Mouse (Mus musculus) naive thymus-derived CD4-positive, alpha-beta T cell, adult 2 months (primary cell): ENCODE data around the gene Ergic1.

Experiments used
- DNase-seq: peaks from one replicate; pipeline ENCODE4 v3.0.0-alpha.2; 2011; ENCODE audit warnings: low read depth

Gene Ergic1

DNA sequence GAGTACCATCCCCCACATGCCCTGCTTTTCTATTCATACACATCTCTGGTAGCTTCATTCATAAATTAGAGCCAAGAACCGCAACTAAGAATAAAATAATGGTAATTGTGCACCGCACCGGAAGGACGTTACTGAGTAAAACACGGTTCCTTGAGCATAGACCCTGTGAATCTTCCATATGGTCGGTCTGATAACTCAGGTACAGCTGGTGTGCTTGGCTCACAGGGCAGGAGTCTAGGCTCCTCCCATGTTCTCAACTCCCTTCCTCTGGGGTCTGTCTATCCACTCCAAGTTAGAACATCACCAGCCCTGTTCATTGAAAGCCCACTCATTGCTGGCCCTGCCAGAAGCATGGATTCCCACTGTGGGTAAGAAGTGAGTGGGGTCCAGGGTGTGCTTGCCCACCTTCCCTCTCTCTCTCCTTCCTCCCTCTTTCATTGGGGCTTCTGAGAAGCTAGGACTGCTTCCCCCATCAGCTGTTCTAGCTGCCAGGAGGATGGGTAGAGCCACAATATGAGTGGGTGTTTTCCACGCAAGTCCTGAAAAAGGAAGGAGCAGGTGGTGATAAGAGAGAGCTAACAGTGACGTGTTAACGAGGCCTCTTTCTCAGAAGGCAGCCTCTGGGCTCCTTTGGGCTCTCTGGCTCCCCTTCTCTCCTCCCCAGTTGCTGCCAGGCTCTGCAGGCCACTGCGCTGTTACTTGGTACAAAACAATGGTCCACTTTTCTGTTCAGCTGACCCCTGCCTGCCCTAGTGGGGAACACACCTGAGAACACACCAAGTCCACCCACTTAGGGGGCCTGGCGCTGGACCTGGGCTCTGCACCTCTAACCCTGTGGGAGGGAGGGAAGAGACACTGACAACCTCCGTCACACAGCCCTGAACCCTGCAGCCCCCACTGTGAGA, 14.7 kb downstream of the Ergic1 start:
- no peak for DNase-seq

DNA sequence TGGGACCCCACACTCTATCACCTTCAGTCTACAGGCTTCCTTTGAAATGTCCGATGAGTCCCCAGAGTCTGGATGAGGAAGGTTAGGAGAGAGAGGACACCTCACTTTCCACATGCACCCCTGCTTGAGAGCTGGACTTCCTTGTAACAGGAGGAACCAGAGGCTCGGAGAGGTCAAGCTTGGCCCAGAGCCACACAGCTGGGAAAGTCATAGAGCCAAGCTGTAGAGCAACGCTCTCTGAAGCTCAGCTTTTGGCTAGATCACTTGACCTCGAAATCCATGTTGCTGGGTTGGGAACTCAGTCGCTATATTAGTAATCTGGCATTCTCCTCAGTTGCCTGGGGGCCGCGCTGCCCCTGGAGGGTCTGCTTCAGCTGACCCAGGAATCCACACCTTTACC, 15.5 kb downstream of the Ergic1 start:
- DNase-seq = no peak

DNA sequence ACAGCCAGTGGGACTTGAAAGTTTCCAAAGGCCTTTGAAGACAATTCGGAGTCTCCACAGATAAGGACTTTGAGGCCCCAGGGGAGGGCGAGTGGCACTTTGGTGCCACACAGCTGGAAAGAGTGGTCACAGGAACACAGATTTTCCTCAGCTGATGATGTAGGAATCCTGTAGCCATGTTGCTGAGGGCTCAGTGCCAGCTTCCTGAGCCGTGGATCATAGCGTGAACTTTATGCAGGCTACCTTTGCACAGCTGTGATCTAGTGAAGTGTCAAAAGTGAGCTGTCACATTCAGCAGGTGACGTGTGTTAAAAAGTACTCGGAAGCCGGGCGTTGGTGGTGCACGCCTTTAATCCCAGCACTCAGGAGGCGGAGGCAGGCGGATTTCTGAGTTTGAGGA, 16.0 kb downstream of the Ergic1 start:
- no peak for DNase-seq

DNA sequence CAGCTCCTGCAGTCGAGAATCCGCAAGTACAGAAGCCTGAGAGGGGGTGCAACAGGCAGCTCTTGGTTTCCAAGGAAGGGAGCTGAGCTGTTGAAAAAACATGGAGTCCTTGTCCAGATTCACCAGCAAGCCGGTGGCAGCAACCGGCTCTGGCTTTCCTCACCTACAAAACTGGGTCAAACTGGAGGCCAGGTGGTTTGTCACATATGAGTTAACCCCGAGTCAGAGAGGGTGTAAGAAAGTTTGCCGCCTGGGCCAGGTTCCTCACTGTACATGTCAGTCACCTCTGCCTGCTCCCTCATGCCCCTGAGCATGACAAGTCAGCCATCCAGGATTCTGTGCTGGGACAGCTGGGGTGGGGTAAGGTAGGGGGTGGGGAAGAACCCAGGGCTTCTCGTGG, 16.9 kb downstream of the Ergic1 start:
- no peak for DNase-seq

DNA sequence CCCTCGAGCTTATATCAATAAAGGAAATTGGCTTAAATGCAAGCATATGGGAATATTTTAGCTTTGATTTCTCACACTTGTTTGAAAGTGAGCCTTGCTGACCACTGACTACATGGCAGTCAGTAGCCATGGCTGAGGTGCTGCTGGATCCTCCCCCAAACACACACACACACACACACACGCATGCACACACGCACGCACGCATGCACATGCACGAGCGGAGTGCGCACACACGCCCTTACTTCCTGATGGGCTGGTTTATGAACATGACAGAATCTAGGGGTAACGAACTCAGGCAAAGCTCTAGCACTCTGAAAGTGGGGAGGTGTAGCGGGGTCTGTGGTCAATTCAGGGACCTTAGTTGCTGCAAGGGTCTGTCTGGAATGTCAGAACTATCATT, 17.5 kb downstream of the Ergic1 start:
- no peak for DNase-seq

DNA sequence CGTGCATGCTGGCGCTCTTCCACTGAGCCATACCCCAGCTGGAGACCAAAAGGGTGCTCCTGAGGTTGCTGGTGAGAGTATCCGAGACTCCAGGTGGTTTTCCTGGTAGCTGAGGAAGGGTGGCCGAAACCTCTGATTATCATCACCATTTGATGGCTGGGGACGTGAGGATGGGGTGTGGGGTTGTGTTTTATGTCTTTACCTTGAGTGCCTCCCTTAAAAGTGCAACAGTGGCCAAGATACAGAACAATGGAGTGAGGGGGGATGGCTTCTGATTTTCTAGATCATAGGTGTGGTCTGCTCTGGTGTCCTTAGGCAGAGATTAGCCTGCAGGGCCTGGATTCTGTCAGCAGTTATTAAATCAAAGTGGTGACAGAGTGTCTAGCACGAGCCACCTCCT, 18.1 kb downstream of the Ergic1 start:
- DNase-seq = no peak

DNA sequence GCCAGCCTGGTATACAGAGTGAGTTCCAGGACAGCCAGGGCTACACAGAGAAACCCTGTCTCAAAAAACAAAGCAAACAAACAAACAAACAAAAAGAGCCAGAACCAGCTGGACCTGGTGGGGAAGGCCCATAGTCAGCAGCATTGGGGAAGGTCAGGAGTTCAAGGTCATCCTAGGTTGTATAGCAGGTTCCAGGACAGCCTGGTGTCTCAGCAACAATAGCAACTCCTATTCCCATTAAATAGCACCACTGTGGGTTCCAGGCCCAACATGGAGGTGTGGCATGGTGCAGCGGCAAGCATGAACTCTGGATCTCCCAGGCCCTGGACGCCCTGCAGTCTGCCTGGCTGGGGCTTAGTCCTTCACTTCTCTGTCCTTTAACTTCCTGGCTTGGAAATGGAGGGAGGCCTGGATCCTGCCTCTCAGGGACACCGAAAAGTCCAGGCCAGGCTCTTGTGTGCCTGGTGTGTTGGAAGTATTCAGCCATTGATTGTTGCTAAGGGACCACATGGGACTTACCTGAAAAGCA, 19.6 kb downstream of the Ergic1 start:
- no peak for DNase-seq

DNA sequence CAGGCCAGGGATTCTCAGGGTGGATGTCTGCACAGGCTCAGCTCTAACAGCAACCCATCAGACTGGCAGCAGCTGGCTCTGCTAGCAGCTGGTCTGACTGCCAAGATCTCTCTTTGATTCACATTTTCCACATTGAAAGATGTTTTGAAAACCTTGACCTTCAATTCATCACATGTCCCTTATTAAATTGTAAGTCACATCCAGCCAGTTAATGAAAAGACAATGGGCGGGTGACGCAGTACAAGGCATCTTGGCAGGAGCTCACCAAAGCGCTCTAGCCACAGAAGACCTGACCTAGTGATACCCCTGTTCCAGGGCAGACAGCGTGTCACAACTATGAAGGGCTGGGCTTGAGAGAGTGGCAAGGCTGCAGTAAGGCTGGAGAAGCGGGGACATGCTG, 21.0 kb downstream of the Ergic1 start:
- DNase-seq = no peak

DNA sequence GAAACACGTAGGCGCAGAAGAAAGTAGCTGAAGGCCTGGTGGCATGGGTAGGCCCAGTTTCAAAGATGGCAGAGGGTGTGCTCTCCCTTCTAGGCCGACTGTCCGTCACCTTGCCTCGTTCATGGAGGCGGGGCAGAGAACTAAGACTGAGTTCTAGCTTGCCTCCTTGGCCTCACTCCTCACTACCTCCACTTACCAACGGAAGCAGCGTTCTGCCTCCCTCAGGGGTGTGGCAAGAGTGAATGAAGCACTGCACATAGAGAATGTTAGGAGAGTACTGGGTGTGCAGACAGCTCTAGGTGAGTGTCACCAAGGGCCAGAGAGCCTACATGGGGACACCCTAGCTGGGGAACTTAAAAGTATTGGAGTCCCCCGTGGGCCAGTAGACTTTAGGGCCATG, 21.8 kb downstream of the Ergic1 start:
- no peak for DNase-seq

DNA sequence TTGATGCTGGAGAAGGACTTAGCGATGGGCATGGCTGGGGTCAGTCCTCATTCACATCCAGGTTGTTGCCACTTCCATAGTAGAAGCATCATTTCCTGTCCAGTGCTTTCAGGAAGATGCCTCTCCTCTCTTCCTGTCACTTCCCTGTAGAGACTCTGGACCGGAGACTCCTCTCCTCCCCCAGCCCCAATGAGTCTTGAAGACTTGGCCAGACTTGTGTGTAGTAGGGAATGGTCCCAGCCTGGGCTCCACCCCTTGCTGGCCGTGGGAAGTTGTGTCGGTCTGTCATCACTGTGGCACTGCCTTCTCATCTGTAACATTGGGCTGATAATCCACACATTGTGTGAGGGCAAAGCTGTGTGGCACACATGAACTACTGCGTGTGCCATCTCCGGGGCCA, 22.3 kb downstream of the Ergic1 start:
- no peak for DNase-seq

DNA sequence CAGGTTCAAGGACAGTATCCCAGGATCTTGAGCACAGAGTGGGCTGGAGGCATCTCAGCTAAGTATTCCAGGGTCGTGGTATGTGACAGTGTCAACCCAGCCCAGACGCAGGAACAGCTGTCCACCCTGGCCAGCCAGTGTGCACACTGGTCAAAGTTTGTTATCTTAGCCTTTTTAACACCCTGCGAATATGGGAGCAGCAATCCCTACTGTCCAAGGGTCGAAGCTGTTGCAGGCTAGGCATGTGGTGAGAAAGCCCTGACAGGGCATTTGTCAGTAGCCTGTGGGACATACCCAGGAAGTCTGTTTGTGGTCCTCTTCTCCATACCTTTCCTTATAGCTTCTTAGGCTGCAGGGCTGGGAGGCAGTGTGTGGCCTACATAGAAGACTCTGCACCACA, 22.8 kb downstream of the Ergic1 start:
- DNase-seq = no peak

DNA sequence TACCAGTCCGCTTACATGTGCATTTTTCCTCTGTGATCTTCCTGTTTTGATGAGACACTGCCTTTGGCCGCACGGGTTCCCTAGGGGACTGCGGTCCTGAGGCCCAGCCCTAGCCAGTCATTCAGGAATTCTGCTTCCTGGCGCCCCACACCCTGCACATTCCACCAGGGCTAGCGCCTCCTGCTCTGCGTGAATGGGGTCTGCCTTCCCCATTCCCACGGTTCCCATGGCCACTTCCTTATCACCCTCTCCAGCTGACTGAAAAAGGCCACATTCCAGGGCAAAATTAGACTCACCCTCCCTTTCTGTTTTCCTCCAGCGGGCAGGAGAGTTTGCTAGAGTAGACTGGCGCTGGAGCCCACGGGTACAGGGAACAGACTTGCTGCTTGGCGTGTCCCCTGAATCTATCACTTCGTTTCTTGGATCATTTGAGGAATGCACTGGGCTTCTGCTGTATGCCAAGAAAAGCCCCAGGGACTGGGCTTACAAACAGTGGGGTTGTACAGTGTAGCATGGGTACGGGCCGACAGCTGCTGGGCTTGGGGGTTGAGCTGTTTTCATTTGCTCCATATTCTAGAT, 23.4 kb downstream of the Ergic1 start:
- no peak for DNase-seq

DNA sequence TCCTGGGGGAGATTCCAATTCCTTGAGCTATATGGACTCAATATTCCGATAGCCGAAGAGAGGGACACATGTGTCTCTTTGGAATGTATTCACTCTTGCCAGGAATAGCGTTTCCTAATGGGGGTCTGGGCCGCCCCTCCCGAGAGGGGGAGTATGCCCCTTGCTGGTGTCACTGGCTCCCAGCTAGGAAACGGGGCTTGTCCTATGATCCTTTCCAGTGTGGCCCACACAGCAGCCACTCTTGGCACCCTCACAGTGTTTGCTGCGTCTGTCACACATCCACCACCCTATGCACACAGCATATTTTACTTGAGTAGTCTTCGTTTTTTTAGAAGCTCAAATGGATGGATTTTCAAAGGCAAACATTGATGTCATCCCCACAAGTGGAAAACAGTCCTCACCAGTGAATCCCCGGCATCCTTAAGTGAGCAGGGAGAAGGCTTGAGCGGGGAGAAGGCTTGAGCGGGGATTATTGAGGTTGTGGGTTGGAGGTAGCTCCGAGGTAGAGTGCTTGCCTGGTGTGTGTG, 26.7 kb downstream of the Ergic1 start:
- no peak for DNase-seq

DNA sequence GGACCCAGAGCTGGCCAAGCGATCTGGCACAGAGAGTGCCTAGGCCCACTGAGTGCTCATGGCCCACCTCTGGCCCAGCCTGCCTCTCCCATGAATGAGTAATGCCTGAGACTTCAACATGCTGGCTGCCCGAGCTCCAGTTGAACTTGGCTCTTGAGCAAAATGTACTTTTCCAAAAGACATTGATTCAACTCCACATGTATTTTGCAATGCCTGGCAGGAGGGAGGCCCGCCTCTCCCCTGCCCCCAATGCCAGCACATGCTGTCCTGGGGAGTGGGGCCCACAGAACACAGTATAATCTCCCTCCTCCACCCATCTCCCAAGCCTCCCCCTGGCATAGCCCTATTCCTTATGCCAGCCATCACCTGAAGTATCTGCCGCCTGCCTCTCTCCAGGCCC, 31.2 kb downstream of the Ergic1 start:
- no peak for DNase-seq

DNA sequence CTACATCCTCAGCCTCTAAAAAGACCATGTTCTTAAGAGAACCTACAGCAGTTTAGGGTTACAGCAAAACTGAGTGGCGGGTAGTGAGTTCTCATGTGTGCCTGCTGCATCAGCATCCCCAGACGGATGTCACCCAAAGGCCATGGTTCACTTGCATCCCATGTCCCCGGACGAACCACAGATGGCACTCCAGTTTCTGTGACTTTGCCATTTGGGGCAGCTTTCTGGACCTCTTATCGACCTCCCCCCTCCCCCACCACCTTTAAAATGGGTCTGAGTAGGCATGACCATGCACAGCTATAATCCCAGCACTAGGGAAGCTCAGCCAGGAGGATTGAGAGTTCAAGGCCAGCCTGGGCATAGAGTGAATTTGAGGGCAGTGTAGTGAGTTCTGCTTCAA, 31.9 kb downstream of the Ergic1 start:
- no peak for DNase-seq

DNA sequence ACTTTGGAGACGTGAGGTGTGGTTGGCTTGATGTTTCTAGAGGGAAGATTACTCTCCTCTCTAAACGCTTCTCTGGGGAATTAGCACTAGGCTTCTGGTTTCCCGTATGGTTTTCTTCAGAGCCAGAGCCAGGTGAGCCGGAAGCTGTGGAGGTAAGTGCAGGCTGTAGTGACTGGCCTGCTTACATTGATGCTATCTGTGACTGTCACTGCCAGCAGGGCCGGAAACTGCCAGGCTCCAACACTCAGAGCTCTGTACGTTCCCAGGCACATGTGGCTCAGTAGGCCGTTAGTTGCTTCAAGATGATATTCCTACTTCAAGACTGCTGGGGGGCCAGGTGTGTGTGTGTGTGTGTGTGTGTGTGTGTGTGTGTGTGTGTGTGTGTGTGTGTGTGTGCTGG, 32.9 kb downstream of the Ergic1 start:
- peak; percentile 41 for DNase-seq

DNA sequence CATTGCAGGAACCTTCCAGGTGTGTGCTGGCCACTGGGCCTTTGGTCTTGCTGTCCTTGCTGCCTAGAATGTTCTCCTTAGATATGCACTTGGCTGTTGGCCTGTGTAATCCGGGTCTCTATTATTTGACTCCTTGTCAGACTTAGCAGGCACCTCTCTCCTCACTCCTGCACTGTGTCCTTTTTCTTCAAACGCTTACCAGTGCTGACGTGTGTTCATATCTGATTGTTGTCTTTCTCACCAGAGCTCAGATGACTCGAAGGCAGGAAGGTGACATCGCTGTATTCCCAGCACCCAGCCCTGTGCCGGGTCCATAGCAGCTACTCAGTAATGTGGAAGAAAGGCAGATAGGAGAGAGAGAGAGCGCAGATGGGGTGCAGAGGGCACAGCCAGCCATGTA, 33.7 kb downstream of the Ergic1 start:
- peak; percentile 32 for DNase-seq

DNA sequence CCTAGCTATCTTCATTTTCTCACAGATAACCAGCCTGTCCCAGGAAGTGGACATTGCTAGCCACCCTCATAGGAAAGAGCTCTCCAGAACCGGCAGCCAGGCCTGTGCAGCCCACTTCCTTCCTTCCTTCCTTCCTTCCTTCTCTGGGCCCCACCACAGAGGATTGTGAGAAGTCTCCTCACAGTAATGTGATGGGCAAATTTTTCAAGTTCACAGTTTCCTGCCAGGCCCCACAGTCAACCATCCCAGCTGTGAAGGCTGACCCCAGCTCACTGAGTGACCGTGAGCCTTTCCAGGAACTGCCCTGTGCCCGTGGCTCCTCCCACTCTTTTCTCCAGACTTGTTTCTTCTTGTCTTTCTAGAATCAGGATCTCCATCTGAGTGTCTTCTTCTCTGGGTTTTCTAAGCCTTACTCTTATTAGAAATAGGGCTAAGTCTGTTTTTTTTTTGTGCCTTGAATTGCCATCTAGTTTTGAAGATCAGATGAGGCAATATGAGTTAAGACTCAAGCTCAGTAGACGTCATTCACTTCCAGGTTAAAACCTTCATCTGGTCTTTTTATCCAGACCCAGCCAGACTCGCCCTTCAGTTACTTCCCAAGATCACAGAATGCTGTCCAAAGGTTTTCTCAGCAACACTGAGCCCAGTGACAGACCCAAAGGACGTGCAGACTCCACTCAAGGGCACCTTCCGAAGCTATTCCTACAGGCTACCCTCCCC, 34.3 kb downstream of the Ergic1 start:
- DNase-seq = no peak

DNA sequence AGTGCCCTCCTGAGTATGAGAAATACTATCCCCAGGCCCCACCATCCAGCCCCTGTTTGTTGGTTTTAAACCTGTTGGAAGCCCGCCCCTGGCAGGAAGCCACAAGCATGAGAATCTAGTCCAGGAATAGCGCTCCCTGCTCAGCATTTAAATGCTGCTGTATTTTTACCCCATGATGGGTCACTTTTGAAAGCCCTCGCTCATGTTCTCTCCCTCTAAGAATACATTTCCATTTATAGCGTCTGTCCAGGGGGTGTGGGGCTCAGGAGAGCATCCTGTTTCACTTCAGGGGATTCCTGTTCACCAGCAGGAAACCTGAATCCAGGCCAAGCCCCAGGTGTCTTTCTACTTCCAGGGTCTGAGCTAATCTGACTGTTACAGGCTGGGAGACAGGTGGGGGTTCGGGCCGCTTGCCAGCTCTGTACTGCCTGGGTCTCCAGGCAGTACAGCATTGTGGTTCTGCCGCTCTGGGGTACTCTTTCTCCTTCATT, 34.9 kb downstream of the Ergic1 start:
- no peak for DNase-seq

DNA sequence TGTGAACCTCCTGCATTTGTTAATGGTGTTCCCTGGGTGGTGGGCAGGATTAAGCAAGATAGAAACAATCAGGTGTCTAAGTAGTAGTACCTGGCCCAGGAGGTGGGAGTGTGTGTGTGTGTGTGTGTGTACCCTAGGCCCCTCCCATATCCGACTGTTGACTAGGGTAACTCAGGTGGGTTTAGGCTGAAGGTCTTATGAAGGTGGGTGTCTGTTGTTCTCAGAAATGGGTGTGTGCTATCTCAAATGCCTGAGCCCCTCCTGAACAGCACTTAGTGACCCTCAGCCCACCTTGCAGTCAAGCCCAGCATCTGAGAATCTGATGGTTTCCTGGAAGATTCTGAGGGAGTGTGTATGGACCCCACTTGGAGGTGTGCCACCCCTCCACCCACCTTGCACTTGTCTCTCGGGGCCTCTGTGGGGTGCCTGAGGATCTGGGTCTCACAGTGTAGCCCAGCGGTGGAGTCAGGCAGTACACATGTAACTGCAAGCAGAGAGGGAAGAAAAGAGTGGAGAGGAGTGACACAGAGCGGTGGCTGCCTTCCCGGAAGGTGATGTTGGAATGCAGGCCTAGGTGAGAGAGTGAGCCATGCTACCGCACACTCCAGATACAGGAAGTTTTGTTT, 35.7 kb downstream of the Ergic1 start:
- no peak for DNase-seq

DNA sequence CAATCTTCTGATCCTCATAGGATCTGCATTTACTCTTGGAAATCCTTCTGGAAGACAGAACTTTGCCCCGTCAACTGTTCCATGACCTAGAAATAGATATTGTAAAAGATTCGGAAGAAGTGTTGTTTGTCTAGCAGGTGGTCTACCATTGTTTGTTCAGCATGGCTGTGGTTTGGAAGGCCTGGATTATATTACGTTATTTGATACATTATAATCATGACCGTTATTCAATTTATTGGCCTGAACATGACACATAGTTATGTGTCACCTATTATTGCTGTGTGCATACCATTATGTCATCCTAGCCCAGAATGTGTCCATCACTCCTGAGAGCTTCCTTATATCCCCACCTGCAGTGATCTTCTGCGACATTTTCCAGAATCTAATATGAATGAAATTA, 37.6 kb downstream of the Ergic1 start:
- no peak for DNase-seq

DNA sequence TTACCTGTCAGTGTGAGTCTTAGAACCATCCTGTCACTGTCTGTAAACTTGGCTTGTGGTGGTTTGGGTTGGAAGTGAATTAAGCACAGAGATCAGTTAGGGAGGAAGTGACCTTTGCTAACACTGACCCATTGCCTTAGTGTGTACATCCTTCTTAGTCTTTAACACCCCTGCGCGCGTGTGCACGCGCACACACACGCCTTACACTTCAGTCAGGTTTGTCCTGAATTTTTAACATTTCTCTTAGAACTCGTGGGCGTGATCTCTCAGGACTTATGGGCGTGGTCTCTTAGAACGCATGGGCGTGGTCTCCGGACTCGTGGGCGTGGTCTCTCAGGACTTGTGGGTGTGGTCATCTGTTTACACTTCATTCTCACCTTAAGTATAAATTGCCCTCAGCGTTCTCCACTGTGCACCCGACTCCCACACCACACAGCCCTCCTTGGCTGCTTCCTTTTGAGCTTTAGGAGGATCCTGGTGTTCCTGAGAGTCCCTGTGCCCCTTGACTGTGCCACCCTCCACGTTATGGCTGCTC, 39.7 kb downstream of the Ergic1 start:
- no peak for DNase-seq
